Mouse (Mus musculus): ENCODE measurements around the gene Plac1. TPM values are rescaled to one million over a fixed set of nuclear protein-coding genes. Genes with fewer than 3 reads are reported as not detected.

Plac1 gene
- polyA plus RNA-seq, 1 experiment = 0.40 TPM

DNA sequence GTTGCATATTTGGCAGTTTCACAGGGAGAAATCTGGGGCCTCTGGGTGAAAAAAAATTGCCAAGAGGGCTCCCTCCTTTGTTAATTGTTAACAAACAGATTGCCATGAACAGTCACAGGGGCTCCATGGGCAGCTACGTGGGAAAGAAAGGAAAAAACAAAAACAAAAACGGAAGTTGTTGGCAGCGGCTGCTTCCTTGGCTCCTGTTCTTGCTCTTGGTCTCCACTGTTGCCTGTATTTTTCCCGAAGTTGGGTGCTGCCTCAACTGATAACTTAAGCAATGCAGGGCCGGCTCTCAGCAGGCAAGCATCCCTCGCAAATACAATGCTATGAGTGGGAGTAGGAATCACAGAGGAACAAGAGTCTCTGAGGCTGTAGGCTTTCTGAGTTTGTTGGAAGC lies 121.3 kb downstream of the Plac1 start:
- peak in 1 of 2 experiments; percentile 6 for DNase-seq (ENCODE audit: extremely low spot score in 1 of 2, low spot score in 1 of 2)

DNA sequence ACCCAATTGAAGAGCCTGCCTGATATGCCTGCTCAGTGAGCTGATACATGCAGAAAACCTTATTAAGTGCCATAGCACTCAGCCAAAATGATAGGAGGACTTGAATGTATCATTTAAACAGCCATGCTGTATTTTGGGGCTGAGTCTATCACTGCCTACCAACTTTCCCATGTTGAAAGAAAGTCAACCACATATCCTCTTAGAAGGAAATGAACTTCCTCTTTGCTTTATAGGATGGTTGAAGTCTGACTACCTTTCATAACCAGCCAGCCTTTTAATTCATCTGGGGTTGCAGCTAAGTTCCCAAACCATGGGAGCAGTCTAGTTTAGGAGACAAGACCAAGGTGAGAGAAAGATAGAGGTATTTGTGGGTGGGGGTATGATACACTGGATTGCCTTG lies 121.9 kb downstream of the Plac1 start:
- DNase-seq (ENCODE audit: extremely low spot score in 1 of 2, low spot score in 1 of 2) = no peak

DNA sequence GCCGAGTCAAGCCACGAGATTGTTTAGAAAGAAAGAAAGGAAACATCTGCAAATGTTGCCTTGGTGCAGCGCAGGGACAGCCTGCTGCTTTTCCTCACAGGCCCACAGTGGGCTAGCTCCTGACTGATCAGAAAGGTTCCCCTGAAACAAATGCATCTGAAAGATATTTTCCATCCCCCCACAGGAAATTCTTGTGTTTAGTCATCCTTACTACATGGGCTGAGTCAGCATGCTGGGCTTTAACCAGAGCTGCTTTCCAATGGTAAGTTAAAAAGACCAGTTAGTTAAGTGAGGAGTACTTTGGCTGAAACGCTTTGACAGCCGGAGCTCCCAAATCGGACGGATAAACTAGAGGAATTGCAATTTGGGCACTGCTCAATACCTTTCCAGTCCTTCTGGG lies 124.9 kb downstream of the Plac1 start:
- no peak for DNase-seq (ENCODE audit: extremely low spot score in 1 of 2, low spot score in 1 of 2)

DNA sequence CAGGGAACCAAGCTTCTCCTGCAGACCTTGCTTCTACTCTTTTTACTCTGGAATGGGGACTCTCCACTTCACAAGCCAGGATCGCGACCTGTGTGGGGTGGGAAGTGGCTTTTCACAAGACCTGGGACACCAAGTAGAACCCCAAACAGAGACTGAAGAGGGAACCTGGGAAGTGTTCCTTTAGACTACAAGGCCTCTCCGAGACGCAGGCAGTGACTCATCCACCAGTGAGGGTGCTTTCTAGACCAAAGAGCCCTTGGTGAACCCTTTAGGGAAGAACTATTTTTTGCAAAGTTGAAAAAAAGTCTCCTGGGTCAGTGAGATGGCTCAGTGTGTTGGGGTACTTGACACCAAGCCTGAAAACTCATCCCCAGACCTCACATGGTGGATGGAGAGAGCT lies 129.8 kb downstream of the Plac1 start:
- no peak for DNase-seq (ENCODE audit: extremely low spot score in 1 of 2, low spot score in 1 of 2)

- DNase-seq (ENCODE audit: extremely low spot score in 1 of 2, low spot score in 1 of 2) = no peak
These were observed 132.8 kb downstream of the Plac1 start for GRCm38 (mm10) chrX:53107127-53107526.

DNA sequence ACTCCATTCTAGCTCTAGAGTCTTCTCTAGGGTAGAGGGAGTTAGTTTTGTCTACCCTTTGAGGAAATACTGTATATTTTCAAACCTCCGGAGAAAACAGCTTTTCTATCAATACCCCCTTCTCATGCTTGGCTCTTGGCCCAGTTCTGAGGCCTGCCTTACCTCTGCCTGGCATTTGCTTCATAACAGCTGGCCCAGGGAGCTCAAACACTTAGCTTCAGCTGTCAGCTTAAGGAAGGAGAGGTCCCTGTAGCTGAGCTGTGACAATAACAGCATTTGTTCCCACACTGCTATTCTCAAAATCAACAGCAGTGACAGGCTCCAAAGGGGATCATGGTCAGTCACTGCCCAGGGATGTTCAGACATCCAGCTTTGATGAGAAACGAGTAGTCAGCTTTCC lies 138.7 kb downstream of the Plac1 start:
- DNase-seq (ENCODE audit: extremely low spot score in 1 of 2, low spot score in 1 of 2) = no peak

GRCm38 (mm10) chrX:53099951-53100350 lies 140.0 kb downstream of the Plac1 start:
- no peak for DNase-seq (ENCODE audit: extremely low spot score in 1 of 2, low spot score in 1 of 2)

DNA sequence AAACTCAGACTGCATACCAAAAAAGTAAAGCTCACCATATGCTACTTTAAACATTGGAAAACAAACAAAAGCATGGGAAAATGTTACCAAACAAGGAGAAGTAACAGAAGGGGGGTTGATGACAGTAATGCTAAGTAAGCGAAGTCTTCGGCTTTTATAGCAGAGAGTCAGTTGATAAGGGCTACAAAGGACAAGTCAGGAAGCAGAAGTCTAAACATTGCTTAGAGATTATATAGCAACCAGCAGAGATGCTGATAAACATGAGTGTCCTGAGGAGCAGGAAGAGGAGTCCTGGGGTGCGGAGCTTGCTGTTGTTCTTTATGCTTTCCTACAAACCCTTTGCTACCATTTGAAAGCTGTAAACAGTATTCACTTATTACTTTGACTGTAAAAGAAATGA lies 140.6 kb downstream of the Plac1 start:
- DNase-seq (ENCODE audit: extremely low spot score in 1 of 2, low spot score in 1 of 2) = no peak

DNA sequence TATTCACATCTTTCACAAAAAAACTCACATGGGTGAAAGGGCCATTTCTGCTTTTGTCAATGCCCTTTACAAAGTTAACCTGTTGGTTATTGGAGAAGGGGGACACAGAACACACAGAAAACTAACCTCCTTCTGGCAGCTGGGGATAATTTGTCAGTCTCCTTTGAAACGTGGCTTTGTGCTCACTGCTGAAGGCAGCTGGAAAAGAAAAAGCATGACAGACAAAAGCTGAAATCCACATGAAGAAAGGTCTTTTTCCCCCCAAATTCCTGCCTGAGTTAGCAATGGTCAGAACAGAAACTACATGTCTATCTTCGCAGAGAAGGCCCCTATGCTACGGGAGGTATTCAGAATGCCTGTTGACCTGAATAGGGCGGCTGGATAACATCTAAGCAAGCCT lies 141.6 kb downstream of the Plac1 start:
- no peak for DNase-seq (ENCODE audit: extremely low spot score in 1 of 2, low spot score in 1 of 2)

GRCm38 (mm10) chrX:53097786-53098185 lies 142.1 kb downstream of the Plac1 start:
- no peak for DNase-seq (ENCODE audit: extremely low spot score in 1 of 2, low spot score in 1 of 2)

GRCm38 (mm10) chrX:53093381-53093780 lies 146.5 kb downstream of the Plac1 start:
- DNase-seq (ENCODE audit: extremely low spot score in 1 of 2, low spot score in 1 of 2) = no peak

DNA sequence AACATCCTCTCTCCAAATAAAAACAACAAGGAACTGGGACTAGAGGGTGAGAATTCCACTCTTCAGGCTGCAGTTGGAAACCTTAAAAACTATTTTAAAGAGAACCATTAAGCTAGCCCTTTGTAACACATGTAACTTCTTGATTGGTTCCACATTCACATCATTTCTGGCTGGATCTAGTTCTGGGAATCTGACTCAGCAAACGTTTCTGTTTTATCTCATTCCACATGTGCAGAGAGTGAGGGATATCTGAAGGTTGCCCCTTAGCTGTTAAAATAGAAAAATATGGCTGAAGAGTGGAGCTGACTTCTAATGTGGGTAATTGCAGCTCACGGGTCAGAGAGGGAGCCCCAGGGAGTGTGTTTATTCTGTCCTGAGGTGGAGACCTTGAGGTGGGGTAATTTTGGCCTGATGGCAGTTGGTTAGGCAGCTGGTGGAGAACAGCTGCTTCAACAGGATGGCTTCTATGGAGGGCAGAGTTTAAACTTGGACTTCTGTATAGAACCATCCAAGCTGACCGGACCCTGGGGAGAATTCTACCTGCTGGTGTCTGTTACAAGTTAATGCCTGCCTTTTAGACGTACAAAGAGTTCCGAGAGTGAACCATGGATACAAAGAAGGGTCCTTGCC lies 151.1 kb downstream of the Plac1 start:
- DNase-seq (ENCODE audit: extremely low spot score in 1 of 2, low spot score in 1 of 2) = no peak

- DNase-seq (ENCODE audit: extremely low spot score in 1 of 2, low spot score in 1 of 2) = no peak
These were observed 152.7 kb downstream of the Plac1 start for GRCm38 (mm10) chrX:53087202-53087601.

GRCm38 (mm10) chrX:53085559-53085958 lies 154.4 kb downstream of the Plac1 start:
- no peak for DNase-seq (ENCODE audit: extremely low spot score in 1 of 2, low spot score in 1 of 2)

GRCm38 (mm10) chrX:53064406-53064805 lies 175.5 kb downstream of the Plac1 start:
- no peak for DNase-seq (ENCODE audit: extremely low spot score in 1 of 2, low spot score in 1 of 2)

DNA sequence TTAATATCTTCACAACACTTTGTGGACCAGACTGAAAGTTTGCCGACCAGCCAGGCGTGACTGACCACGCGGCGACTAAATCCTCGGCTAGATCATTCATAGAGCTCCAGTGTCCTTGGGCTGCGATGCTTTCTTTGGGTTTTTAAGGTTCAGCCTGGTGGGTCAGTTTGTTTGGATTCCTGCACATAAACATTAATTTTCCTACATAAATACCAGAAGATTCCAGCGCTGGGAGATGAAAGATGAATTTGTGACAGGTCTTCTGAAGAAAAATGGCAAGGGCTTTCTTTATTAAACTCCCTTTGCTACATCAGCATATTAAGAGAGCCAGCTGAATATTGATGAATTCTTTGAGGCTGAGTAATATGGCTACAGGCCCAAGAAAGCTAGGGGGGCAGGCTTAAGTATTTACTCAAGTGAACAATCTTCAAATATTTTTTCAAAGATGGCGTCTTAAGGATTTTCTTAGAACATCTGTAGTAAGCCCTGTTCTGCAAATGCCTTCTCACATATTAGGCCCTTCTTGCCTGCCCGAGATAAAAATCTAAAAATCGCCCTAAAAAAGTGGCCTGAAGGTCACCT lies 180.4 kb downstream of the Plac1 start:
- no peak for DNase-seq (ENCODE audit: extremely low spot score in 1 of 2, low spot score in 1 of 2)

- no peak for DNase-seq (ENCODE audit: extremely low spot score in 1 of 2, low spot score in 1 of 2)
These were observed 181.2 kb downstream of the Plac1 start for GRCm38 (mm10) chrX:53058459-53059280.

DNA sequence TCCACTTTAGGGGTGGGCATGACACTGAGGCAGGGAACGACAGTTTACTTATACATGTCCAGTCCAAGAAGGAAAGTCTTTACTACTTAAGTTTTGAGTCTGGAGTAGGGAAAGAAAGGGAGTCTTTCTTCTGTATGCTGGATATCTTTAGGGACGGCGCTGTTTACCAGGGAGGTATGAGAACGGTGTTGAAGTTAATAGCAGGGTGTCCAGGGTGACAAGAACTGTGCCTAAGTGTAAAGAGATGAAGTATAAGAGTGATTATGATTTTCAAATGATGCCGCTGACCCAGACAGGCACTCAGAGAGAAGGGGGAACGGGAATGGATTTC lies 182.2 kb downstream of the Plac1 start:
- no peak for DNase-seq (ENCODE audit: extremely low spot score in 1 of 2, low spot score in 1 of 2)

DNA sequence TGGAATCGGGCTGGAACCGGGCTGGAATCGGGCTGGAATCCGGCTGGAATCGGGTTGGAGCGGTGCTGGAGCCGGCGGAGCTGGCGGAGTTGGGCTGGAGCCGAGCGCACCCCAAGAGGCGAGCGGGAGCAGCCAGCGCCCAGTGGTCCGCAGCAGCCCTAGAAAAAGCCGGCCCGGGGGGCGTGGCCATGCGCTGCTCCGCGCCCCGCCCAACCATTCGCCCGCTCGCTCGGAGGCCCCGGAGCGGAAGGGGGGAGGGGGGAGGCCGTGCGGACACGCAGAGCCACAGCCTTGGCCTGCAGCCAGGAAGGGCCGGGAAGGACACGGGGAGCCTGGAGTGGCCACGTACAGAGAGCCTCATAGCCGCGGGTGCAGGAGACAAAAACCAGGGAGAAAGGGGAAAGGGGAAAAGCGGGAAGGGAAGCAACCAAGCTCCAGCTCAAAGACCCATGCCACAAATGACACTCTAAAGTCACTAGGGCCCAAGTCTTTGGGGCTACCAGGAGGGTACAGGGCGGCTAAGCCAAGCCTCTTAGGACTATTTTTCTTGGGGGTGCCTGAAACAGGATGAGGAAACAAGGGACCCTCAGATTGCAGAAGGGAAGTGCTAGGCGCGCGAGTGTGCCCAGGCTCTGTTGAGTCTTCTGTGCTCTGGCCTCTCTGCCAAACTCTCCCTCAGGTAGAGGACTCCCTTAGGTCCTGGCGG lies 182.7 kb downstream of the Plac1 start:
- peak; percentile 4 to 31 for DNase-seq (ENCODE audit: extremely low spot score in 1 of 2, low spot score in 1 of 2)

DNA sequence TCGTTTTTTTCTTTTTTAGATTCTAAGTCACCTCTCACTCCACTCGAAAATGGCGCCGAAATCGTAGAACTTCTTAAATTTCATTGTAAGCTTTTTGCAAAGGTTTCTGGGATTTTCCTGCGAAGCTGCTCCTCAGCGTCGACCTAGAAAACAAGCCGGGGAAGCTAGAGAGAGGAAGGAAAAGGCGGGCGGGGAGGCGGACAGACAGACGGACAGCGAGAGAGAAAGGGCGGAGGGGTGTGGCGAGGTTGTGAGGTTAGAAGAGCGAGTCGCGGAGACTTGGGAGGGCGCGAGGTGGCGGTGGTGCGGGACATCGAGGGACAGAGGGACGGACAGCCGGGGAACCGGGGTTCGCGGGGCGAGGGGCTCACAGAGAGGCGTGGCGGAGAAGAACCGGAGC lies 183.3 kb downstream of the Plac1 start:
- no peak for DNase-seq (ENCODE audit: extremely low spot score in 1 of 2, low spot score in 1 of 2)

DNA sequence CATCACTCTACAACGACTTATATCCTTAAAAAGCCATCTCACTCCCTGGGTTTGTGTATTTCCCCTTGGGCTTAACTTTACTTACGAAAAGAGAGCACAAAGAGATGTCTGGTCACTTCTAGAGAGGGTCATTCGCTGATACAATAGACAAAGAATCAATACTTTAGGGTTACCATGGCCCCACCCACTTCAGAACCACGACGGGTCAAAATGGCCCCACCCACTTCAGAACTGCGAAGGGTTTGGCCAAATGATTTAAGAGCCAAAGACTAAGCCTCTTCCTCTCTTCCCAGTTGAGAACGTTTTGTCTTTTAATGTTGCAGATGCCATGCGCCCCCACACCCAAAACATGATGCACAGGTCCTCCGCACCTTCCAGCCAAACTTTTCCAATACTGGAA lies 184.1 kb downstream of the Plac1 start:
- DNase-seq (ENCODE audit: extremely low spot score in 1 of 2, low spot score in 1 of 2) = no peak
